8 mouse cellular contexts compared by ENCODE assay signal in genomic region chr9:117251521-117252368, GRCm38 (mm10).
DNase-seq lines count a peak whose midpoint lies in the region; ATAC-seq and TF ChIP-seq lines count a peak whose summit lies in the region.

No protein-coding gene starts in this region.

- H3K4me3 ChIP-seq in left cerebral cortex, adult 2 months = peak overlapping the region; percentile 40
- H3K4me3 ChIP-seq in forebrain, embryonic 15.5 days = peak overlapping the region; percentile 53
- H3K4me3 ChIP-seq in intestine, embryonic 15.5 days (replicated peaks) = peak overlapping the region; percentile 63
- peak overlapping the region; percentile 43 for H3K4me3 ChIP-seq in liver, embryonic 15.5 days (replicated peaks)

- peak; percentile 58; the same call in 1 of the 2 replicates for ATAC-seq in forebrain, embryonic 15.5 days (replicated peaks)
- peak; percentile 76 for ATAC-seq in intestine, embryonic 15.5 days
- no peak for ATAC-seq in liver, embryonic 15.5 days (ENCODE audit: insufficient read depth)

- H3K9me3 ChIP-seq in forebrain, embryonic 15.5 days = no peaks in the 10 kb centered on the region
- no peaks in the 10 kb centered on the region for H3K9me3 ChIP-seq in intestine, embryonic 15.5 days
- H3K9me3 ChIP-seq in liver, embryonic 15.5 days (replicated peaks) = no peaks in the 10 kb centered on the region

- under 1% methylated on average over 29 of the region's 29 CpGs for WGBS in forebrain, embryonic 15.5 days
- WGBS in intestine, embryonic 15.5 days = under 1% methylated on average over 29 of the region's 29 CpGs
- under 1% methylated on average over 29 of the region's 29 CpGs for WGBS in liver, embryonic 15.5 days (ENCODE audit: insufficient replicate concordance)

- H3K9ac ChIP-seq in forebrain, embryonic 15.5 days (replicated peaks) = peak overlapping the region; percentile 63
- peak overlapping the region; percentile 72 for H3K9ac ChIP-seq in intestine, embryonic 15.5 days
- peak overlapping the region; percentile 18; the same call in 1 of the 2 replicates for H3K9ac ChIP-seq in liver, embryonic 15.5 days

- peak overlapping the region; percentile 94 for H3K4me2 ChIP-seq in forebrain, embryonic 15.5 days (replicated peaks)
- H3K4me2 ChIP-seq in intestine, embryonic 15.5 days (replicated peaks) = peak overlapping the region; percentile 83
- H3K4me2 ChIP-seq in liver, embryonic 15.5 days = peak overlapping the region; percentile 54

- 0 out of 2 replicates have a peak, but pooled peaks cover 3% of the 10 kb centered on the region for H3K27me3 ChIP-seq in forebrain, embryonic 15.5 days
- H3K27me3 ChIP-seq in intestine, embryonic 15.5 days (replicated peaks) = no peaks in the 10 kb centered on the region
- peaks cover 3% of the 10 kb centered on the region; the same call in 1 of the 2 replicates for H3K27me3 ChIP-seq in liver, embryonic 15.5 days

- 0 out of 2 replicates have a peak overlapping the region, but pooled peaks have one; percentile 55 for H3K27ac ChIP-seq in left cerebral cortex, adult 2 months
- peak overlapping the region; percentile 67; the same call in 1 of the 2 replicates for H3K27ac ChIP-seq in forebrain, embryonic 15.5 days (replicated peaks)
- H3K27ac ChIP-seq in intestine, embryonic 15.5 days = peak overlapping the region; percentile 83
- no peak overlapping the region for H3K27ac ChIP-seq in liver, embryonic 15.5 days (replicated peaks)

- intact Hi-C loops in left cerebral cortex, adult 2 months (cut with DNase I) = loop anchor here (10.0 kb wide), 2 partner anchors 447 to 1213 kb away; no protein-coding TSS in a partner anchor

- TF ChIP-seq CTCF in left cerebral cortex, adult 2 months (IDR thresholded peaks at IDR 0.05) = no peak; the same call in 1 of the 2 replicates

- H3K4me1 ChIP-seq in forebrain, embryonic 15.5 days = peaks cover 39% of the 10 kb centered on the region
- peaks cover 14% of the 10 kb centered on the region for H3K4me1 ChIP-seq in intestine, embryonic 15.5 days (replicated peaks)
- H3K4me1 ChIP-seq in liver, embryonic 15.5 days (replicated peaks) = no peaks in the 10 kb centered on the region; the same call in 1 of the 2 replicates

- DNase-seq in left cerebral cortex, adult 2 months (ENCODE audit: extremely low spot score in 1 of 2, low spot score in 2 of 2) = peak in 1 of 2 experiments; percentile 21
- DNase-seq in left cerebral cortex, adult 11 months (ENCODE audit: low spot score) = no peak
- peak; percentile 39 for DNase-seq in adrenal gland, postnatal 25 days
- DNase-seq in retina, embryonic 14.5 days (ENCODE audit: low spot score) = peak; percentile 60
- DNase-seq in T-cell, adult 2 months (ENCODE audit: low spot score) = no peak

- no peaks in the 10 kb centered on the region for H3K36me3 ChIP-seq in forebrain, embryonic 15.5 days
- H3K36me3 ChIP-seq in intestine, embryonic 15.5 days = no peaks in the 10 kb centered on the region
- H3K36me3 ChIP-seq in liver, embryonic 15.5 days (replicated peaks) = no peaks in the 10 kb centered on the region

Comparison
In these comparisons a context has a peak if more than half of its experiments do, and no peak if none do; other contexts are left out.
1. DNase-seq: peak in adrenal gland, postnatal 25 days (single experiment) and retina, embryonic 14.5 days (single experiment); none in left cerebral cortex, adult 11 months (single experiment) and T-cell, adult 2 months (single experiment).
2. H3K9ac ChIP-seq: peak in every context shown above with its lines; median percentile 72 in intestine, embryonic 15.5 days; 63 in forebrain, embryonic 15.5 days; 18 in liver, embryonic 15.5 days.
3. Peak in every context shown above with its lines, with median percentiles within 50 percentile points of each other: H3K4me3 ChIP-seq and H3K4me2 ChIP-seq.